Mouse (Mus musculus) MEL (cell line): ENCODE results near the gene Zdhhc11. TPM values are rescaled to one million over a fixed set of nuclear protein-coding genes. Genes with fewer than 3 reads are reported as not detected.

Experiments used
- DNase-seq: peaks from one replicate; pipeline ENCODE4 v3.0.0; 2011; ENCODE audit warnings: low read depth, low spot score
- H3K27ac ChIP-seq: 2 replicates; pipeline ENCODE4 v1.5.1; 2012; ENCODE audit warnings: low read depth, mild to moderate bottlenecking, control low read depth, low read length, moderate library complexity; ENCODE audit not compliant: control insufficient read depth
- H3K27me3 ChIP-seq, 2 experiments: fragments of 150-350 bp in 1 of 2; sonication (generic) in 1 of 2; 2 replicates each; pipeline ENCODE4 v1.6.1; 2012; ENCODE audit warnings: low read length in 2 of 2, mild to moderate bottlenecking in 2 of 2, improper control_type of control experiment in 1 of 2, moderate library complexity in 1 of 2; ENCODE audit not compliant: insufficient read depth in 2 of 2, control insufficient read depth in 1 of 2
- H3K36me3 ChIP-seq, 2 experiments: 2 replicates each; pipeline ENCODE4 v1.6.1; 2012 to 2014; ENCODE audit warnings: low read length in 2 of 2, improper control_type of control experiment in 1 of 2, inconsistent platforms in 1 of 2, mild to moderate bottlenecking in 1 of 2; ENCODE audit not compliant: insufficient read depth in 2 of 2, control insufficient read depth in 1 of 2
- H3K4me1 ChIP-seq, 2 experiments: fragments of 150-350 bp in 1 of 2; sonication (generic) in 1 of 2; 2 replicates each; pipeline ENCODE4 v1.6.1; 2012; ENCODE audit warnings: low read length in 2 of 2, improper control_type of control experiment in 1 of 2, mild to moderate bottlenecking in 1 of 2; ENCODE audit not compliant: insufficient read depth in 2 of 2, control insufficient read depth in 1 of 2
- H3K4me3 ChIP-seq, 2 experiments: fragments of 150-350 bp in 1 of 2; sonication (generic) in 1 of 2; 2 replicates each; pipeline ENCODE4 v1.5.1; 2012; ENCODE audit warnings: low read depth in 2 of 2, low read length in 2 of 2, mild to moderate bottlenecking in 2 of 2, moderate library complexity in 2 of 2, control low read depth in 1 of 2, improper control_type of control experiment in 1 of 2; ENCODE audit not compliant: control insufficient read depth in 1 of 2, insufficient read depth in 1 of 2
- H3K79me2 ChIP-seq: 2 replicates; pipeline ENCODE4 v1.6.1; 2012; ENCODE audit warnings: mild to moderate bottlenecking, low read length, moderate library complexity; ENCODE audit not compliant: control insufficient read depth, poor library complexity, insufficient read depth
- H3K9ac ChIP-seq: 2 replicates; pipeline ENCODE4 v1.6.1; 2012; ENCODE audit warnings: low read depth, mild to moderate bottlenecking, control low read depth, low read length, moderate library complexity; ENCODE audit not compliant: control insufficient read depth, poor library complexity, severe bottlenecking
- H3K9me3 ChIP-seq: fragments of 150-350 bp; sonication (generic); replicated peaks from 2 replicates; pipeline ENCODE4 v1.6.1; 2012; ENCODE audit warnings: mild to moderate bottlenecking, low read length, improper control_type of control experiment, moderate library complexity; ENCODE audit not compliant: insufficient read depth
- CHD1 ChIP-seq: IDR thresholded peaks from 2 replicates; pipeline ENCODE4 v1.6.1; 2012; ENCODE audit warnings: low read depth, mild to moderate bottlenecking, inconsistent platforms, low read length, improper control_type of control experiment
- CHD2 ChIP-seq: IDR thresholded peaks from 2 replicates; pipeline ENCODE4 v1.6.1; 2011; ENCODE audit warnings: low read length, improper control_type of control experiment
- CTCF ChIP-seq, 3 experiments: IDR thresholded peaks in 2 of 3; conservative IDR thresholded peaks in 1 of 3; 2 replicates each; pipeline ENCODE4 v1.5.1; 2011 to 2012; ENCODE audit warnings: low read length in 3 of 3, low read depth in 2 of 3, mild to moderate bottlenecking in 2 of 3, improper control_type of control experiment in 1 of 3, inconsistent platforms in 1 of 3, mixed read lengths in 1 of 3, moderate library complexity in 1 of 3; ENCODE audit not compliant: control insufficient read depth in 1 of 3, insufficient read depth in 1 of 3, poor library complexity in 1 of 3, severe bottlenecking in 1 of 3
- E2F4 ChIP-seq: IDR thresholded peaks from 2 replicates; pipeline ENCODE4 v1.6.1; 2011; ENCODE audit warnings: low read depth, low read length, improper control_type of control experiment, borderline replicate concordance
- ELF1 ChIP-seq: IDR thresholded peaks from 2 replicates; pipeline ENCODE4 v1.6.1; 2014; ENCODE audit warnings: low read depth, mild to moderate bottlenecking, inconsistent platforms, low read length, improper control_type of control experiment, moderate library complexity
- JUND ChIP-seq: IDR thresholded peaks from 2 replicates; pipeline ENCODE4 v1.6.1; 2011; ENCODE audit warnings: low read depth, mild to moderate bottlenecking, improper control_type of control experiment, low read length
- MAFK ChIP-seq: IDR thresholded peaks from 2 replicates; pipeline ENCODE4 v1.6.1; 2011; ENCODE audit warnings: low read depth, mild to moderate bottlenecking, low read length, improper control_type of control experiment, borderline replicate concordance
- MAZ ChIP-seq: IDR thresholded peaks from 2 replicates; pipeline ENCODE4 v1.6.1; 2012; ENCODE audit warnings: low read depth, mild to moderate bottlenecking, inconsistent platforms, low read length, improper control_type of control experiment
- MYB ChIP-seq: IDR thresholded peaks from 2 replicates; pipeline ENCODE4 v1.6.1; 2011; ENCODE audit warnings: mild to moderate bottlenecking, low read depth, low read length, improper control_type of control experiment
- NELFE ChIP-seq: IDR thresholded peaks from 2 replicates; pipeline ENCODE4 v1.6.1; 2011; ENCODE audit warnings: low read depth, low read length, improper control_type of control experiment
- NRF1 ChIP-seq: IDR thresholded peaks from 2 replicates; pipeline ENCODE4 v1.6.1; 2014; ENCODE audit warnings: low read depth, mild to moderate bottlenecking, inconsistent platforms, low read length, improper control_type of control experiment, moderate library complexity; ENCODE audit not compliant: poor library complexity, insufficient read depth, severe bottlenecking
- POLR2A ChIP-seq, 2 experiments: IDR thresholded peaks; 2 replicates each; pipeline ENCODE4 v1.6.1; 2011 to 2012; ENCODE audit warnings: low read length in 2 of 2, mild to moderate bottlenecking in 2 of 2, control low read depth in 1 of 2, improper control_type of control experiment in 1 of 2, low read depth in 1 of 2, moderate library complexity in 1 of 2; ENCODE audit not compliant: control insufficient read depth in 1 of 2, insufficient read depth in 1 of 2, poor library complexity in 1 of 2
- POLR2AphosphoS2 ChIP-seq: IDR thresholded peaks from 2 replicates; pipeline ENCODE4 v1.6.1; 2011; ENCODE audit warnings: low read length, improper control_type of control experiment
- RAD21 ChIP-seq: IDR thresholded peaks from 2 replicates; pipeline ENCODE4 v1.6.1; 2011; ENCODE audit warnings: mild to moderate bottlenecking, low read depth, low read length, improper control_type of control experiment
- SIN3A ChIP-seq: IDR thresholded peaks from 2 replicates; pipeline ENCODE4 v1.6.1; 2012; ENCODE audit warnings: low read length, improper control_type of control experiment, inconsistent platforms
- TCF12 ChIP-seq: IDR thresholded peaks from 2 replicates; pipeline ENCODE4 v1.6.1; 2014; ENCODE audit warnings: low read depth, mild to moderate bottlenecking, inconsistent platforms, low read length, improper control_type of control experiment, moderate library complexity
- USF1 ChIP-seq: IDR thresholded peaks from 2 replicates; pipeline ENCODE4 v1.6.1; 2014; ENCODE audit warnings: low read depth, mild to moderate bottlenecking, inconsistent platforms, low read length, improper control_type of control experiment, moderate library complexity
- ZC3H11A ChIP-seq: IDR thresholded peaks from 2 replicates; pipeline ENCODE4 v1.6.1; 2012; ENCODE audit warnings: low read depth, mild to moderate bottlenecking, inconsistent platforms, low read length, improper control_type of control experiment
- ZNF384 ChIP-seq: IDR thresholded peaks from 2 replicates; pipeline ENCODE4 v1.6.1; 2012; ENCODE audit warnings: low read depth, mild to moderate bottlenecking, inconsistent platforms, low read length, improper control_type of control experiment
- polyA plus RNA-seq, 2 experiments: library from polyadenylated mRNA; stranded (reverse) in 1 of 2; unstranded in 1 of 2; fragments of >175 nt in 1 of 2; fragments of >200 nt in 1 of 2; gene quantifications; 2 replicates each; pipeline versions ENCODE4 v1.2.1 to v1.2.4; 2012; ENCODE audit warnings: low replicate concordance in 2 of 2, low read depth in 1 of 2; ENCODE audit not compliant: insufficient read length in 2 of 2, insufficient read depth in 1 of 2, missing spikeins in 1 of 2
- total RNA-seq: library from RNA; depleted of rRNA; stranded (reverse); fragments of 300-350 nt; gene quantifications from 2 replicates; pipeline ENCODE4 v1.2.3, GENCODE M21; 2012

Gene Zdhhc11
- total and polyA plus RNA-seq, 3 experiments = not detected

DNA sequence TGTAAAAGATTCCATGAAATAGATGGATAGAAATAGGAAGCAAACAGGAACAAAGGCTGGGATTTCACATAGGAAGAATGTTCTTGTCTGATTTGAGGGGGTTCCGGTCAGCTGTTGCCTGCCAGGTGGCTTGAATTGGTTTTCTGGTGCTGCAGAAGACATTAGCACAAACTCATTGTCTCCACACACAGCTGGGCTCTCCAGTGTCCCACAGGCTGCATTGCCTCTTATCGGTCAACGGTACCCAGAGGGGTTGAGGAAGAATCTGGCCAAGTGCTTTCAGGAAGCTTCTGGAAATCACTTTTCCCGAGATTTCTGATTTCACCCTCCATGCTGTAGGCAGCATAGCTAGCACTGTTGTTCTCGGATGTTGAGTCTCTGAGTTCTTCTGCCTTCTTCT lies 27.6 kb downstream of the Zdhhc11 start:
- H3K27me3 ChIP-seq = no peaks in the 10 kb centered on the region

GRCm38 (mm10) chr13:73996456-73996855 lies 32.8 kb downstream of the Zdhhc11 start:
- TF ChIP-seq NELFE (no peak), POLR2A (IDR thresholded peaks at IDR 0.05; ENCODE audit: control insufficient read depth in 1 of 2, insufficient read depth in 1 of 2, low read depth in 1 of 2, low read length in 2 of 2, poor library complexity in 1 of 2) (no peak), SIN3A (no peak), MAFK (no peak), MAZ (no peak), CHD2 (no peak), CHD1 (no peak), MYB (no peak)
- Histone ChIP-seq H3K27ac (no peak overlapping the region), H3K27me3 (peaks cover 0 to 1% of the 10 kb centered on the region in 2 experiments; a peak in 2 of 4 replicates), H3K79me2 (no peaks in the 10 kb centered on the region), H3K9ac (no peak overlapping the region), H3K4me1 (peaks cover 0 to 2% of the 10 kb centered on the region in 2 experiments; a peak in 2 of 4 replicates), H3K36me3 (peaks cover 0 to 3% of the 10 kb centered on the region in 2 experiments; a peak in 2 of 4 replicates), H3K9me3 (no peaks in the 10 kb centered on the region), H3K4me3 (no peak overlapping the region)
- DNase-seq = no peak

More for the DNA sequence above, 27.6 kb downstream of the Zdhhc11 start:
- Histone ChIP-seq H3K9ac (no peak overlapping the region), H3K36me3 (peaks cover 0 to 17% of the 10 kb centered on the region in 2 experiments; a peak in 2 of 4 replicates), H3K4me1 (peaks cover 2 to 14% of the 10 kb centered on the region in 2 experiments; a peak in 2 of 4 replicates), H3K79me2 (no peaks in the 10 kb centered on the region), H3K4me3 (no peak overlapping the region), H3K9me3 (no peaks in the 10 kb centered on the region), H3K27ac (no peak overlapping the region)
- no peak for DNase-seq
- TF ChIP-seq CTCF (IDR thresholded peaks at IDR 0.05 in 2 of 3, conservative IDR thresholded peaks at IDR 0.05 in 1 of 3; ENCODE audit: control insufficient read depth in 1 of 3, insufficient read depth in 1 of 3, low read depth in 2 of 3, low read length in 3 of 3, poor library complexity in 1 of 3, severe bottlenecking in 1 of 3) (no peak), NRF1 (no peak), ZC3H11A (no peak), USF1 (no peak), ELF1 (no peak), E2F4 (no peak), POLR2AphosphoS2 (no peak), JUND (no peak), ZNF384 (no peak), TCF12 (no peak), RAD21 (no peak)
